Mouse (Mus musculus) fibroblast of lung, adult 2 months (primary cell): Measurements from ENCODE around the gene Polr2j.

Experiments used
- DNase-seq: peaks from one replicate; pipeline ENCODE4 v3.0.0-alpha.2; 2011; ENCODE audit warnings: low read depth

Polr2j gene

DNA sequence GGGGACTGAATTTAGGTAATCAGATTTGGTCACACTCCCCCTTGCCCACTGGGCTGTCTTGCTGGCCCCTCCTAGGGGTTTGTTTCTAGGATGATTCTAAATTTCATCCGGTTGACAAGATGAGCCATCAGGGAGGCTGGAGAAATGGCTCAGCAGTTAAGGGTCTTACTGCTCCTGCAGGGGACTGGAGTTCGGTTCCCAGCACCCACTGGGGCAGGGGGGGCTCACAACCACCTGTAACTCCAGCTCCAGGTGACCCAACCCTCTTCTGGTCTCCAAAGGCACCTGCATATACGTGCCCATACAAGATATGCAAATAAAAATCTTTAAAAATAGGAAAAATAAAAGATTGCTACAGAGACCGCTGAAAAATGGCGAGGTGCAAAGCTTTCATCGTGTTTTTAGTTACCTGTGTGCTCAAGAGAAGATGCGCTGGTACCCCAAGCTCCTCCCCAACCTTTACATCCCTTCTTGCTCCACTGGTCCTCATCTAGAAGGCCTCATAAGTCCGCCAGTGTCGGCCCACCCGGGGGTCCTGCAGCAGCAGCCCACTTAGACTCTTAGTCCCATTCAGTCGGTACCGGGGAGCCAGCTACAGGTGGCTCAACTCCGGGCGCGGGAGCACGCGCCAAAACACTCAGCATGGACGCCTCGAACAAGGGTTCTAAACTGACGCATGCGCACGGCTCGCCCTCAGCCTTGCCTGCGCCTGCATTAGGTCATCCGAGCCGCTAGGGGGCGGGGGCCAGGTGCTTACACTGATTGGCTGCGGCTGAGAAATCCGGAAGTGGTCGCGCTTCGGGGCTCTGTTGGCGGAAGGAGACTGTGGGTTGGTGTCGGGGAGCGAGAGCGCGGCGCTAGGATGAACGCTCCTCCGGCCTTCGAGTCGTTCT is at the start of gene Polr2j:
Gene Polr2j, plus strand, starts transcription at position 741 of the 893 bp plus-strand sequence.
- DNase-seq, result peak; percentile 90

DNA sequence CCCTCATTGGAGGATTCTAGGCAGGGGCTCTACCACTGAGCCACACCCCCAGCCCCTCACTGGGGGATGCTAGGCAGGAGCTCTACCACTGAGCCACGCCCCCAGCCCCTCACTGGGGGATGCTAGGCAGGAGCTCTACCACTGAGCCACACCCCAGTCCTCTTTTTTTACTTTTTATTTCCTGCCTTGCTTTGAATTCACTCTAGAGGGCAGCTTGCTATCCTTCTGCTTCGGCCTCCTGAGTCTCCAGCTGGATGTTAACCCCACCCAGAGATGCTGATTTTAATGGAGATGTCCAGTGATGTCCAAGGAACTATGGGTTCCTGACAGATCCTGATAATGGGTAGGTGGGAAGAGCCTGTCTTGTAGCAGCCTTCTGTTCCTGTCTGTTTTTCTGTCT is 47.0 kb upstream of the Polr2j start:
- no peak for DNase-seq

DNA sequence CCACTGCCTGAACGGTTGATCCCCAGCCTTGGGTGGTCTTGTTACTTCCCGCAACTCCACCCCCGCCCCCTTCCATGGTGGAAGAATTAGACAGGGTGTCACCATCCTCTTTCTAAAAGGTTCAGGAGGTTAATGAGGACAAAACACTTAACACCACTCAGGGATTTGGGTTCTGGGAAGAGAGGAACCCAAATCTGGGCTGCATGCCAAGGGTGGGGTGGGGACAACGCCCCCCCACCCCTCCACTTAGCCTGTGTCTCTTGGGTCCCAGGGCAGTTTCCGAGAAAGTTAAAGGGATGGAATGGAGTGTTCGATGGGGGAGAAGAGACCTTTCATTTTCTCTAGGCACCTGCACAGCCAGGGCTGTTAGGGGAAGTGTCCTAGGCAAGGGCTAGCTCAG is 43.4 kb upstream of the Polr2j start:
- DNase-seq, result no peak

DNA sequence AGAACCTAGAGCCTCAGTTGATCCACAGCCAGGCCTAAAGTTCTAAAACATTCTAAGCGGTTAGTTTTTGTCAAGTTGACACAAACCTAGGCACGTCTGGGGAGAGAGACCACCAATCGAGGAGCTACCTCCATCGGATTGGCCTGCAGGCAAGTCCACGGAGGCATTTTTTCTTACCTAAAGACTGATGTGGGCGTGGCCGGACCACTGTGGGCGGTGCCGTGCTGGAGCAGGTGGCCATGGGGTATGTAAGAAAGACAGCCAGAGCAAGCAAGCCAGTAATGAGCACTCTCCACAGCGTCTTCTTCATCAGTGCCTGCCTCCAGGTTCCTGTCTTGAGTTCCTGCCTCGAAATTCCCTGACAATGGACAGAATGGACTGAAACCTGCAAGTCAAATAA is 42.9 kb upstream of the Polr2j start:
- DNase-seq, result no peak

DNA sequence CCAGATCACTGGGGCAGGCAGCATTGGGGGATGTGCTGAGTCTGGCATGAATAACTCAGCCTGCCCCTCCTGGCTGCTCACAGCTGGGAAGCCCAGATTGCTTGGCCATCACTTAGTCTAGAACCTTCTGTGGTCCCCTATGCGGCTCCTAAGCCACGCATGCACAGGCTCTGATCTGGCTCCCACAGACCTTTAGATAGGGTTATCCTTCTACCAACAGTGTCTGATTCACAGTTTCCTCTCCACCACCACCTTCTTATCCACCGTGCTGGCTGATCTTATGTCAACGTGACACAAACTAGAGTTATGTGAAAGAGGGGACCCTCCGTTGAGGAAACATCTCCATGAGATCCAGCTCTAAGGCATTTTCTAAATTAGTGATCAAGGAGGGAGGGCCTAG is 41.4 kb upstream of the Polr2j start:
- no peak for DNase-seq

DNA sequence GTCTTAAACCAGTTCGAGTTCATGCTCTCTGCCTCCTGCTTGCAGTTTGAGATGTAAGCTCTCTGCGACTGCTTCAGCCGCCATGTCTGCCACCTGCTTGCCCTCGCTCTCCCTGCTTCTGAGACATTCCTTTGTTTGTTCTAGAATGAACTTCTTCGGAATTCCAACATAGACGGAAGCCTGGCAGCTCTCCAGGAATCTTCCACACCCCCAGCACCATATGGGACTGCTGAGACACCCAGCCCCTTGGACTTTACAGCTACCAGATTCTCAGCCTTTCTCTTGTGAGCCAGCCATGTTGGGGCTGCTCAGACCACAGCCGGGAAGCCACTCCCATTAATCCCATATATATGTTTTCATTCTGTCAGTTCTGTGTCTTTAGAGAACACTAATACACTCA is 40.1 kb upstream of the Polr2j start:
- DNase-seq, result no peak

DNA sequence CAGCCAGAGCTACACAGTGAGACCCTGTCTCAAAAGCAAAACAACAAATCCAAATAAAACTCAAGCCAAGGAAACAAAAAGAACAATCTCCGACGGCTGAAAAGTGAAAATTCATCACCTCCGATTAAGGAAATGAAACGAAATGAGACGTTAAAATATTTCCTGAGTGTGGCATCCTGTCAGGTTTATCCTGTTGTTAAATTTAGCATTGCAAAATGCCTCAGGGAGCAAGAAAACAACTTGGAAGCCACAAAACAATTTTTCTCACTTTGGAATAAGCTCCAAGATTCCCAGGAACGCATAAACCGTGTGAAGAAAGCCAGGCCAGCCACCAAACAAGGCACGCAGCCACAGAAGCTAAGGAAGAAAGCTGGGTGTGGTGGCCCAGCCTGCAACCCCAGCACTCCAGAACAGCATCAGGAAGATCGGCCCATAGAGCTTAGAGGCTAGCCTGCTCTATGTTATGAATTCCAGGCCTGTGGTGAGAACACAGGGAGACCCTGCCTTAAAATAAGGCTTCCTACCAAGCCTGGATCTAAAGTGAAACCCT is 39.4 kb upstream of the Polr2j start:
- no peak for DNase-seq

DNA sequence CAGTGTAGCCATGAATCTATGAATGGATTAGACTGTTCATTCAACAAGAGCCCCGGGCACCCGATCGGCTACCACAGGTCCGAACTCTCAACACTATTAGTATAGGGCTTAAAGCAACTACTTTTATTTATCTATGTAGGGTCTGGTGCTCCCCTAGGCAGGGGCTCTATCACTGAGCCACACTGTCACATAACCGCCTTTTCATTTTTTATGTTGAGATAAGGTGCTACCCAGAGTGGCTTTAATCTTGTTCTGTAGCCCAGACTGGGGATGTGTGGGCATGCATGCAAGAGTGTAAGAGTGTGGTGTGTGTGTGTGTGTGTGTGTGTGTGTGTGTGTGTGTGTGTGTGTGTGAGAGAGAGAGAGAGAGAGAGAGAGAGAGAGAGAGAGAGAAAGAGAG is 38.3 kb upstream of the Polr2j start:
- DNase-seq, result no peak

DNA sequence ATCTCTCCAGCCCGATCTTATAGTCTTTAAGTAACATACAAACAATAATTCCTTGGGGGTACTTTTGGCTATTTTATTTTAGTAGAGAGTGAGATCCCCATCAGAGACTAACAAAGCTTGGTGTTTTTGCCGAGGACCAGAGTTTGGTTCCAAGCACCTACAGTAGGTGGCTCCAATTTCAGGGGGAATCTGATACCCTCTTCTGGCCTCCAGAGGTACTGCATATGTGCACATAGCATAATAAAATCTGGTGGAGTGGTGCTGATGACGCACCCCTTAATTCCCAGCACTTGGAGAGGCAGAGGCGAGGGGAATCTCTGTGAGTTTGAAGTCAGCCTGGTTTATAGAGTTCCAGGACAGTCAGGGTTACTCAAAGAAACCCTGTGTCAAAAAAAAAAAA is 34.1 kb upstream of the Polr2j start:
- DNase-seq, result no peak

DNA sequence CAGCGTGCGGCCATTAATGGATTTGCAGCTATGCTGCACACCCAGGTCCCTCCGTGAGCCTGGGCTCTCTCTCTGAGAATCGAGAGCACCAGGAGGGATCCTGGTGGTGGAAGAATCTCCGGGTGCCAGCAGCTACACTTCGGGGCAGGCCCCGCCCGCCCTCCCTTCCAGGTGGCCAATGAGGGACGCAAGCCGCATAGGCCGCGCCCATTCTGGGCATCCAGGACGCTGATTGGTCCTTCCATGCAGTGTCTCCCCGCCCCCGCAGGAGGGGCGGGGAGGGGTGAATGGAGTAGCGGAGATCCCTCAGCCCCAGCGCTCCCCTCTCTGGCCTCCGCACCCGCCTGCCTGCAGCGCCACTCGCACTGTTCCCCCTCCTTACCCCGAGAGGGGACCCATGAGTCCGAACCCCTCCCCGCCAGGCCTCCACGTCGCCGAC is 32.7 kb upstream of the Polr2j start, which contains the start of gene Rasa4:
Gene Rasa4, plus strand, starts transcription at position 248 of the 439 bp plus-strand sequence.
- DNase-seq, result peak; percentile 80

DNA sequence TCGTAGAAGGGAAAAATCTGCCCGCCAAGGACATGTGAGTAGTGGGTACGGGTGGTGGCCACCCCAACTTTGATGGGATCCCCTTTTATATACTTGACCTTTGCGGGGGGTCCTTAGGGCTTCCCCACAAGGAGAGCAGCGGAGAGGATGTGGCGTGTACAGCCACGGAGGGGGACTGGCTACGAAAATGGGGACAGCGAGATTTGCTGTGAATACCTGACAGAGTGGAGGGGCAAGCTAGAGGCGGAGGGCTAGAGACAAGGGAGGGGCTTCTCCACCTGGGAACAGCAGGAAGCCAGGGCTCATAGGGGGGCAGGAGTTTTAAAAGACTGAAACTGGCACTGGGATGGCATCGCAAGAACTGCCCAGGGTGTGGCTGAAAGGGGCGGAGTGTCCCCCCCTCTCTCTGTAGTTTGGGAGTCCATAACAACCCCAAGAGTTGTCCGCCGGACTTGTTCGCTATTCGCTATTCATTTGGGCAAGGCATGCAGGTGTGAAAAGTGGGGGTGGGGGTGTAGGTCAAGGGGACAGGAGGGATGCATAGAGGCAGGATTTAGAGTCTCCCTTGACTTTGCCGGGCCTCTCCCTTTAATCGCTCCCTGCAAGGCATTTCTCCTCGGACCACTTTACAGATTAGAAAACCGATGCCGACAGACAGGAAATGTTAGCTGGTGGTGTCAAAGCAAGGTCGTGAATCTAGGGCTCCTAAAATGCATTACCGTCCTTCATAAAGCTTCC is 32.1 kb upstream of the Polr2j start:
- DNase-seq, result no peak

DNA sequence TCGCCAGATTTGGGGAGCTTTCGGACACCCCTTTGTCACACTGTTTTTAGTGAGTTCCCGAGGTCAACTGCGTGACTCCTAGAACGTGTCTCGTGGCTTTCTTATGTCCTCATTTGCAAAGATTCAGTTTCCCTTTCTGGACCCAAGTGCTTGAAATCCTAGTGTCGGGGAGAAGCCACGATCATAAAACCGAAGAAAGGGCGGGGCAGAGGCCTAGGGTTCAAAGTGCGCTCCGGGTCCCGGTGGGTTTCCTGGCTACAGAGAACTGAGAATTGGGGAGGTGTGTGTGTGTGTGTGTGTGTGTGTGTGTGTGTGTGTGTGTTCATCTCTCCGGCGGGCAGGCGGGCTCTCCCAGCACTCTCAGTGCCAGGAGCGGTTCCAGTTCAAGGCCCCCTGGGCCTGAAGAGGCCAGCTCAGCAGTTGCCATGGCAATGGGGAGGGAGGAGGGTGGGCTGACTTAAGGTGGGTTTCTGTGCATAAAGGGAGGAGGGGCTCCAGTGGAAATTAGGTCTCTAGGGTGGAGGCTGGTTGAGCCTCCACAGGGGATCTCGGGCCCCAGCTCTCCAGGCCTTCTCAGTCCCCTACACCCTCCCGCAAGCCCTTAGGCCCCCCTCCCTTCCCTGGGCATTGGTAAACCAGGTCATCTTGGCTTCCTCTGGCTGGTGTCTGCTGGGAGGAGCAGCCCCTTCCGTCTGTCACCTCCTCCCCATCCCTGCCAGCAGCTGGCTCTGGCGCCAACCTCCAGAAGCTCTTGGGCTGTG is 31.4 kb upstream of the Polr2j start:
- no peak for DNase-seq

DNA sequence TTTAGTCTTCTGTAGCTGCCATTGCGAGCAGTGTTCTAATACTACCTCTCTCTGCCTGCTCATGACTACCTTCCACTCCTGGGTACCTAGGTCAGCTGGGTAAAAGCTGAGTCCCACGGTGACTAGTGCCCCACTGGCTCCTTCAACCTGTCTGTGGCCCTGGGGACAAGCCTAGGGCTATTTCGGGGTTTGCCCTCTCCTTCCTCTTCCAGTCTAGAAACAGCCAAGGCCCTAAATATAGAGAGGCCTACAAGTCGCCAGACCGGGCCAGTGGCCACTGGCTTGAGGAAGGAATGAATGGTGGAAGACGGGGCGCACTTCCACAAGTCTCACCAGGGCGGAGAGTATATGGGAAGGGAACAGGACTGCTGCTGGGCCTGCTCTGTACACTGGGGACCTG is 30.1 kb upstream of the Polr2j start:
- no peak for DNase-seq

DNA sequence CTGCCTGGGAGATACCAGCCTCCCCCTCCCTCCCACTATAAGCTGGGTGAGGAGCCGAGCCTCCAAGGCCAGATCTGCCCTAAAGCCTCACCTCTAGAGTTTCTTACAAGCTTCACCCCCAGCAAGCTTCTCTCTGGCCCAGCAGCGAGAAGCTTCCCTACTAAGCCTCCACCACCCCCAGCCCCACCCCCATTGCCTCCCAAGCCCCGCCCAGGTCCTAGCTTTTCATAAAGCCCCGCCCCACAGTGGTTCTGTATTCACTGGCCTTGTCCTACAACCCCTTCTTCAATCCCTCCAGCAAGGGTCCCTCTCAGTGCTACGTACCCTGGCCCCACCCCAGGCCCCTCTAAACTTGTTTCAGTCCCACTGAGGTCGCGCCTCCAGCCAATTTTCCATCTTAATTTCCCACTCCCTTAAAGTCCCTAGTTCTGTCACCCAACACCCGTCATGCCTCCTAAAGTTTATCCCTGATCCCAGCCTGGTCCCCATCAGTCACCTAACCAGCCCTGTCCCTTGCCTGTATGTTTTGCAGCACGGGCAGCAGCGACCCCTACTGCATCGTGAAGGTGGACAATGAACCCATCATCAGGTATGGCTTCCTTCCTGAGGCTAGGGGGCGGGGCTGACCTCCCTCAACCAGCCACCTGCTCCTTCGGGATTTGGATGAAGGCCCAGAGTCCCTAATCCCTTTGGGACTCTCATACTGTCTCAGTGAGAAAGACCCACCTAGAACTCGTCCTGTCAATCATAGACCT is 27.4 kb upstream of the Polr2j start:
- no peak for DNase-seq

DNA sequence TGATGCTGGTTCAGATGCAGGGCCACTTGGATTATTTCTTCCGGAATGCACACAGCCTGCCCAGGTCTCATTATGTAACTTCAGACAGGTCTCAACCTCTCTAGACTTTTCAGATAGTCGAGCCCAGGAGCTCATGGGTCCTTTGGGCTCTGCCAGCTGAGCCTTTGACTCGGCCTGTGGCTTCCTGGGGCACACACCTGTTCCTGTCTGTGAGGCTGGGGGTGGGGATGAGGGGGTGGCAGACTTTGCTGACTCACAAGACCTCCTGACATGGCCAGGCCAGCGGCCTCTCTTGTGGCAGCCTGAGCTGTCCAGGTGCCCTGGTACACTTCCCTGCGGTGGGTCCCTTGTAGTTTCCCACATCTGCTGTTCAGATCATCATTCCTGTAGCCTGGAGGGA is 24.5 kb upstream of the Polr2j start:
- DNase-seq, result no peak

DNA sequence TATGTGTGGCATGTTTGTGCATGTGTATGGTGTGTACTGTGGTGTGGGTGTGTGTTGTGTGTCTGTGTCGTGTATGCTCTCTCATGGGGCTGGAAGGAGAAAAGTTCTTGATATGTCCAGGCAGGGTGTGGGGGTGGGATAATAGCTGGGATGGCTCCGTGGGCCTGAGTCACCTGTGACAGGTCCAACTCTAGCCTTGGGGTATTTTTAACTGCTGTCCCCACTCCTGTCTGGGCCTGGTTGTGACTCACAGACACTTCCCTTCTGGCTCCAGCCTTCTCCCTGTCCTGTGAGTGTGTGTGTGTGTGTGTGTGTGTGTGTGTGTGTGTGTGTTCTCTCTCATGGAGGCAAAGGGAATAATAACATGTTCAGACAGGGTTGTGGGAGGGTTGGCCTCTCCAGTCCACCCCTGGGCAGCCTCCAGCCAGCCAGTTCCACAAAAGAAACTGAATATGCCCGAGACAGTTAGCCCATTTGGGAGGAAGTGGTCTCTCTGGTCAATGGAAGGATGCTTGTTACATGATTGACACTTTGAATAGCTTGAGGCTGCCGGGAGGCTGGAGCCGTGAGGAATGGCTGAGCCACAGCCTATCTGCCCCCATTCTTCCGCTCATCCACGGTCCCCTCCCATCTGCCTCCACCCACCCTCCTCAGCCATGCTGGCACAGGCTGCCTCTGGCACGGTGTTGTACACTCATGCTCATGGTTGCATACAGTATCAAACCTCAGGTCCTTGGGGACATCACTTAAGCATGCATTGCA is 22.0 kb upstream of the Polr2j start:
- DNase-seq, result peak; percentile 56

DNA sequence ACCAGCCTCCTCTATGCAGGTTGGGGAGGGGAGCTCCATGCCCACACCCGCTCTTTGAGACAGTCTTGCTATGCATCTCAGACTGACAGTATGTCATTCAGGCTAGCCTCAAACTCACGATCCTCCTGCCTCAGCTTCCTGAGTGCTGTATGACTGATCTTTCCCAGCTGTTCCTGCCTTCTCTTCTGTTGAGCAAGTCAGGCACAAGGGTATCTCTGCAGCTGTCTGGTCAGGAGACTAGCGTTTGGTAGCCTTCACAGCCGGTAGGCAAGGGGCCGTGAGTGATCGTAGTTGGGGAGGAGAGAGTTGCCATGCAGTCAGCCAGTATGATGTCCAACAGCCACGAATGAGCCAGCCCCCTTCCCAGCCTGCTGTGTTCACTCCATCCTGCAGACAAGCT is 21.3 kb upstream of the Polr2j start:
- DNase-seq, result no peak

DNA sequence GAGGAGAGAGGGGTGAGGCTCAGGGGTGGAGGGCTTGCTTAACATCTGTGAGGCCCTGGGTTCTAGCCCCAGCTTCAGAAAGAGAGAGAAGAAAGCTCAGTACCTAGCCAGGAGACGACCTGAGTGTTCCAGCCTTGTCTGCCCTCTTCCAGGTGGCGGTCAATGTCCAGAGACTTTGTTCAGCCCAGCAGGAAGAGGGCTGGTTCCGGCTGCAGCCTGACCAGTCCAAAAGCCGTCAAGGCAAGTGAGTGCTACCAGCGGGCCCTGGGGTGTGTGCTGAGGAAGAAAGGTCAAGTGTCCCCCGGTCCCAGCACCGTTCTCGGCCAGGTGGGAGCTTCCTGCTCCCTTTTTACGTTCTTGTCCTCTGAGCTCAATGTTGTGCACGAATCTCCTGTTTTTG is 17.9 kb upstream of the Polr2j start:
- DNase-seq, result no peak

DNA sequence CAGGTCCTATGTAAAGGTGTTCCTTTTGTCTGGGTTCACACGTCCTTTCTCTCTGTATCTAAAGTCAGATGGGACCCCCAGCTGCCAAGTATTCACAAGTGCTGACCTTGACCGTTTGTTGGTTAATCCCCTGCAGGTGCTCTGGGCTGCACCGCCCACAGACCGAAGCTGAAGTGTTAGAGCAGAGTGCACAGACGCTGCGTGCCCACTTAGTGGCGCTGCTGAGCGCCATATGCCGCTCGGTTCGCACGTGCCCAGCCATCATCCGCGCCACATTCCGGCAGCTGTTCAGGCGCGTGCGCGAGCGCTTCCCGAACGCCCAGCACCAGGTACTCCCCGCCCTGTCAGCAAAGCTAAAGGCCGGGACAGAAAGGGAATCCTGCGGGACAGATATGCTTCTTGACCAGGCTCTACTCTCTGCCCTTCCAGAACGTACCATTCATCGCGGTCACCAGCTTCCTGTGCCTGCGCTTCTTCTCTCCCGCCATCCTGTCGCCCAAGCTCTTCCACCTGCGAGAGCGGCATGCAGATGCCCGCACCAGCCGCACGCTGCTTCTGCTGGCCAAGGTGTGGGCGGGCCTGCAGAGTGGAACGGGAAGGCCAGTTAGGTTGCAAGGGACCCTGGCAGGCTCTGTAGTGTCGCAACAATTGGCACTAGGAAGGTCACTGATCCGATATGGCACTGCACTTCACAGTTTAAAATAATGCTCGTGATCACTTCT is 14.2 kb upstream of the Polr2j start:
- no peak for DNase-seq

DNA sequence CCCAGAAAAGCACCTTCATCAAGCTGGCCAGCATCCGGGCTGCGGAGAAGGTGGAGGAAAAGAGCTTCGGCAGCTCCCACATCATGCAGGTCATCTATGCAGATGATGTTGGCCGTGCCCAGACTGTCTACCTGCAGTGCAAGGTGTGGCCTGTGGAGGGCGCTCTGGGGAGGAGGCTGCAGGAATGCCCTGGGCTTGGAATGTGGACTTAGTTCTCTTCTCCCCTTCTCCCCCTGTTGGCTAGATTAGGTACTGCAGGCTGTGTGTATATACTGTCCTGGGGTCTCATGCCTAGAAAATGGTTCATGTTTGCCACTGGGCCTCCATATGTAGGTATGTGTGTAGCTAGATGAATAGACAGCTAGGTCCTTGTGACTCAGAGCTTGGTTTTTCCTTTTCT is 11.9 kb upstream of the Polr2j start:
- no peak for DNase-seq
